Mouse (Mus musculus): ENCODE measurements around the gene Hdac9. TPM values are rescaled to one million over a fixed set of nuclear protein-coding genes. Genes with fewer than 3 reads are reported as not detected.

The Hdac9 gene
- total and polyA plus RNA-seq, 2 experiments from 2014 or later = 15.6 to 15.7 TPM

- TF ChIP-seq EP300 (IDR thresholded peaks at IDR 0.05; ENCODE audit: low read depth) (no peak), CTCF (IDR thresholded peaks at IDR 0.05; ENCODE audit: low read depth) (no peak)
- Histone ChIP-seq H3K9me3 (replicated peaks; ENCODE audit: control insufficient read depth, low read length) (no peaks in the 10 kb centered on the region), H3K4me2 (ENCODE audit: low read depth, low read length) (no peak overlapping the region), H3K27ac (ENCODE audit: low read depth) (no peak overlapping the region), H3K9ac (replicated peaks; ENCODE audit: low read depth, low read length) (no peak overlapping the region), H3K36me3 (replicated peaks; ENCODE audit: control insufficient read depth, insufficient read depth, low read length) (no peaks in the 10 kb centered on the region), H3K4me1 (ENCODE audit: control insufficient read depth, insufficient read depth) (peaks cover 2% of the 10 kb centered on the region; the same call in 1 of the 2 replicates), H3K4me3 (ENCODE audit: low read depth, low read length) (no peak overlapping the region), H3K27me3 (ENCODE audit: control insufficient read depth, insufficient read depth, low read length) (no peaks in the 10 kb centered on the region)
- ATAC-seq (ENCODE audit: insufficient read depth, low read depth) (no peak), DNase-seq (ENCODE audit: low spot score) (no peak)
- 66% methylated on average over 6 of the region's 6 CpGs for WGBS
These were observed 133.3 kb downstream of the Hdac9 start for GRCm38 (mm10) chr12:34783574-34783973.

DNA sequence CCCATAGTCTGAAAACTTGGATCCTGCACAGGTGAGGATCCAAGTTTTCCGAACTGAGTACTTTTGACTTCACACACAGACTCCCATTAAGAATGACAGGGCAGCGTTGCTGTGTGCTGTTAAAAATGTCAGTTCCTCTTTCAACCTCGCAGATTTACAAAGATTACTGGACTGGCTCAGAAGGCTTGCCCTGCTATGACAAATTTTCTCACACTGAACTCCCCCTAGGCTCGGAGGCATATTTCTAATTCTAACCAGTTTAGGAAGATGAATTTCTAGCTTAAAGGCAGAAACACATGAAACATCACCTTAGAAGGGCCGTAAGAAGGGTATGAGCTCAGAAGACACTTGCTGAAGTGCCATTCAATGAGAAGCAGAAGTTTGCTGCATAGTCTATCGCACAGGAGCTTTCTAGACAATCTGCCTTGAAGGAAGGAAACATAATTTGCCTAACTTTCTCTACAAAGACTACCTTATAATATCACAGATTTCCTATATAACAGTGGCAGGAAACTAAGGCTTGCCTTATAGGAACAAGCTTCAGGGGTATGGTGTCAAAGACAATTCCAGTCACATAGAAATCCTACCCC lies 137.4 kb downstream of the Hdac9 start:
- Histone ChIP-seq H3K4me2 (ENCODE audit: low read depth, low read length) (no peak overlapping the region), H3K27me3 (ENCODE audit: control insufficient read depth, insufficient read depth, low read length) (no peaks in the 10 kb centered on the region), H3K27ac (ENCODE audit: low read depth) (no peak overlapping the region), H3K4me3 (ENCODE audit: low read depth, low read length) (no peak overlapping the region), H3K9me3 (replicated peaks; ENCODE audit: control insufficient read depth, low read length) (no peaks in the 10 kb centered on the region), H3K36me3 (replicated peaks; ENCODE audit: control insufficient read depth, insufficient read depth, low read length) (no peaks in the 10 kb centered on the region), H3K9ac (replicated peaks; ENCODE audit: low read depth, low read length) (no peak overlapping the region), H3K4me1 (ENCODE audit: control insufficient read depth, insufficient read depth) (peaks cover 2% of the 10 kb centered on the region; the same call in 1 of the 2 replicates)
- no peak for ATAC-seq (ENCODE audit: insufficient read depth, low read depth)
- DNase-seq (ENCODE audit: low spot score) = no peak
- 73% methylated on average over 6 of the region's 6 CpGs for WGBS
- no peak for TF ChIP-seq EP300 (IDR thresholded peaks at IDR 0.05; ENCODE audit: low read depth)
- TF ChIP-seq CTCF (IDR thresholded peaks at IDR 0.05; ENCODE audit: low read depth) = no peak

GRCm38 (mm10) chr12:34776170-34776569 lies 140.7 kb downstream of the Hdac9 start:
- Histone ChIP-seq H3K27me3 (ENCODE audit: control insufficient read depth, insufficient read depth, low read length) (no peaks in the 10 kb centered on the region), H3K9me3 (replicated peaks; ENCODE audit: control insufficient read depth, low read length) (no peaks in the 10 kb centered on the region), H3K27ac (ENCODE audit: low read depth) (no peak overlapping the region), H3K36me3 (replicated peaks; ENCODE audit: control insufficient read depth, insufficient read depth, low read length) (no peaks in the 10 kb centered on the region), H3K4me2 (ENCODE audit: low read depth, low read length) (no peak overlapping the region), H3K9ac (replicated peaks; ENCODE audit: low read depth, low read length) (no peak overlapping the region), H3K4me1 (ENCODE audit: control insufficient read depth, insufficient read depth) (no peaks in the 10 kb centered on the region), H3K4me3 (ENCODE audit: low read depth, low read length) (no peak overlapping the region)
- no peak for ATAC-seq (ENCODE audit: insufficient read depth, low read depth)
- 69% methylated on average over 3 of the region's 3 CpGs for WGBS
- TF ChIP-seq EP300 (IDR thresholded peaks at IDR 0.05; ENCODE audit: low read depth) (no peak), CTCF (IDR thresholded peaks at IDR 0.05; ENCODE audit: low read depth) (no peak)
- DNase-seq (ENCODE audit: low spot score) = no peak

DNA sequence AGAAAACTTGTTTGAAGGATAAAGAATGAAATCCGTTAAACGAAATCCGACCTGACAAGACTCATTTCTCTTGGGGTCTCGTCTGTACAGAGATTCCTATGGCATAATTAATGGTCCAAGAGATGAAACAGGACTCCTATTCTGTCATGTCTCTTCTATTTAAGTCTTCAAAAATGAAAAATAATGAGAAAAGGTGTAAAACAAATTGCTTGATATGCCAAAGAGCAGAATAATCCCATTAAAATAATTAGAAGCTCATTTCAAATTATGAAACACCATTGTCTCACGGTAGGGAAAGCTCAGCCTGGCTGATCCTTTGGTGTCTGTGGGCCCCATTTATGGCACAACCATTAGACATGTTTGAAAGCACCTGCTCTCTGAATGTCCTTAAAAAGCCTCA lies 142.8 kb downstream of the Hdac9 start:
- Histone ChIP-seq H3K27me3 (ENCODE audit: control insufficient read depth, insufficient read depth, low read length) (no peaks in the 10 kb centered on the region), H3K9me3 (replicated peaks; ENCODE audit: control insufficient read depth, low read length) (no peaks in the 10 kb centered on the region), H3K27ac (ENCODE audit: low read depth) (no peak overlapping the region), H3K4me1 (ENCODE audit: control insufficient read depth, insufficient read depth) (no peaks in the 10 kb centered on the region), H3K36me3 (replicated peaks; ENCODE audit: control insufficient read depth, insufficient read depth, low read length) (no peaks in the 10 kb centered on the region), H3K4me3 (ENCODE audit: low read depth, low read length) (no peak overlapping the region), H3K4me2 (ENCODE audit: low read depth, low read length) (no peak overlapping the region), H3K9ac (replicated peaks; ENCODE audit: low read depth, low read length) (no peak overlapping the region)
- DNase-seq (ENCODE audit: low spot score) = no peak
- WGBS = 81% methylated on average over 5 of the region's 5 CpGs
- ATAC-seq (ENCODE audit: insufficient read depth, low read depth) = no peak
- TF ChIP-seq EP300 (IDR thresholded peaks at IDR 0.05; ENCODE audit: low read depth) (no peak), CTCF (IDR thresholded peaks at IDR 0.05; ENCODE audit: low read depth) (no peak)

DNA sequence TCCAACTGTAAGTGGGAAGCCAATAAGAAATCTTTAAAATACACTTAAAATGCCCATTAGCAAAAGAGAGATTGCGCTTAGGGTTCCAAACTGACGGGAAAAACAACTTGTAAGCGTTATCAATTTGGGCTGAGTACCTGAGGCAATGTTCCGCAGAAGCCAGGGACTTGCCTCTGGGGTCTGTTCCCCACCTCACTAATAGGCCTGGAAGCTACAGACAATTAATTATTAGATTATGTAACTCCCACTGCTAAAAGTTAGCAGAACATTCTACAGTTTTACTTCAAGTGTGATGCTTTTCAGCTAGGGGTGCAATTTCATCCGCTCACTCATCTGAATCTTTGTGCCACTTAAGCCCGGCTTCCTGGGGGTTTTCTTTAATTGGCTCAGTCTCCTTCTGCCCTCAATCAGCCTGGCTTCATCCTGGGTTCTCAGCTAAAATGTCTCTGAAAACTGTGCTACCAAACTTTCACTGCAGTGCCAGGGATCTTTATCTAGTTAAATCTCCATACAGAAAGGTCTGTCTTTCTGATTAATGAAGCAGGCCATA lies 149.6 kb downstream of the Hdac9 start:
- no peak overlapping the region for H3K4me2 ChIP-seq (ENCODE audit: low read depth, low read length)
- ATAC-seq (ENCODE audit: insufficient read depth, low read depth) (no peak), DNase-seq (ENCODE audit: low spot score) (no peak)
- H3K4me3 ChIP-seq (ENCODE audit: low read depth, low read length) = no peak overlapping the region
- no peak overlapping the region for H3K27ac ChIP-seq (ENCODE audit: low read depth)
- H3K27me3 ChIP-seq (ENCODE audit: control insufficient read depth, insufficient read depth, low read length) = no peaks in the 10 kb centered on the region
- WGBS = 85% methylated on average over 6 of the region's 6 CpGs
- no peaks in the 10 kb centered on the region for H3K36me3 ChIP-seq (replicated peaks; ENCODE audit: control insufficient read depth, insufficient read depth, low read length)
- TF ChIP-seq EP300 (IDR thresholded peaks at IDR 0.05; ENCODE audit: low read depth) (no peak), CTCF (IDR thresholded peaks at IDR 0.05; ENCODE audit: low read depth) (no peak)
- H3K9me3 ChIP-seq (replicated peaks; ENCODE audit: control insufficient read depth, low read length) = no peaks in the 10 kb centered on the region
- peaks cover 8% of the 10 kb centered on the region for H3K4me1 ChIP-seq (ENCODE audit: control insufficient read depth, insufficient read depth)
- no peak overlapping the region for H3K9ac ChIP-seq (replicated peaks; ENCODE audit: low read depth, low read length)

- Histone ChIP-seq H3K4me2 (ENCODE audit: low read depth, low read length) (no peak overlapping the region), H3K36me3 (replicated peaks; ENCODE audit: control insufficient read depth, insufficient read depth, low read length) (no peaks in the 10 kb centered on the region), H3K4me3 (ENCODE audit: low read depth, low read length) (no peak overlapping the region), H3K27me3 (ENCODE audit: control insufficient read depth, insufficient read depth, low read length) (no peaks in the 10 kb centered on the region), H3K4me1 (ENCODE audit: control insufficient read depth, insufficient read depth) (no peaks in the 10 kb centered on the region), H3K9ac (replicated peaks; ENCODE audit: low read depth, low read length) (no peak overlapping the region), H3K27ac (ENCODE audit: low read depth) (no peak overlapping the region), H3K9me3 (replicated peaks; ENCODE audit: control insufficient read depth, low read length) (no peaks in the 10 kb centered on the region)
- WGBS = 79% methylated on average over 2 of the region's 2 CpGs
- TF ChIP-seq CTCF (IDR thresholded peaks at IDR 0.05; ENCODE audit: low read depth) (no peak), EP300 (IDR thresholded peaks at IDR 0.05; ENCODE audit: low read depth) (no peak)
- DNase-seq (ENCODE audit: low spot score) (no peak), ATAC-seq (ENCODE audit: insufficient read depth, low read depth) (no peak)
These were observed 169.6 kb downstream of the Hdac9 start for GRCm38 (mm10) chr12:34747266-34747665.
